Mouse (Mus musculus) kidney, adult 2 months (tissue): ENCODE measurements at regions not wholly inside any gene's neighbourhood (a gene's known extent, or its start where the extent isn't known, plus 50 kb on each side); places are given as distances from the start of the nearest gene placed in this dataset.

ENCODE experiments used
- CTCF ChIP-seq: fragments of 200-500 bp; conservative IDR thresholded peaks from 2 replicates; pipeline ENCODE4 v1.5.1; 2011; ENCODE audit warnings: low read depth, mild to moderate bottlenecking, control low read depth, low read length, moderate library complexity, mixed read lengths; ENCODE audit not compliant: insufficient read depth, insufficient read length
- POLR2A ChIP-seq: fragments of 200-500 bp; IDR thresholded peaks from one replicate; pipeline ENCODE4 v1.6.1; 2011; ENCODE audit warnings: low read depth, low read length, control low read depth

- TF ChIP-seq CTCF, result no peak
- no peak for TF ChIP-seq POLR2A
Observed at GRCm38 (mm10) chr15:63692491-63693295, 152.3 kb downstream of the Gsdmc2 start.
